Mouse (Mus musculus) intestine, postnatal 0 days (tissue): Measurements from ENCODE around the gene Map4k5. TPM values are rescaled to one million over a fixed set of nuclear protein-coding genes. Genes with fewer than 3 reads are reported as not detected.

Source experiments
- ATAC-seq: fragments of 200-750 bp; cut with Nextera tagmentation; 2 replicates; pipeline ENCODE4 v1.8.0; 2017; ENCODE audit warnings: mild to moderate bottlenecking, moderate TSS enrichment, moderate library complexity
- H3K27ac ChIP-seq: fragments of 300-500 bp; sonication (generic); 2 replicates; pipeline ENCODE4 v1.5.1; 2014; ENCODE audit warnings: mild to moderate bottlenecking, low read depth, low read length, moderate library complexity
- H3K27me3 ChIP-seq: fragments of 300-500 bp; sonication (generic); replicated peaks from 2 replicates; pipeline ENCODE4 v1.6.1; 2014; ENCODE audit warnings: low read length, mixed read lengths; ENCODE audit not compliant: control insufficient read depth, insufficient read depth
- H3K36me3 ChIP-seq: fragments of 300-500 bp; sonication (generic); 2 replicates; pipeline ENCODE4 v1.6.1; 2014; ENCODE audit warnings: mild to moderate bottlenecking, moderate library complexity; ENCODE audit not compliant: control insufficient read depth, insufficient read depth
- H3K4me1 ChIP-seq: fragments of 300-500 bp; sonication (generic); replicated peaks from 2 replicates; pipeline ENCODE4 v1.6.1; 2014; ENCODE audit warnings: antibody characterized with exemption, low read length, mixed read lengths; ENCODE audit not compliant: control insufficient read depth, insufficient read depth
- H3K4me2 ChIP-seq: fragments of 300-500 bp; sonication (generic); replicated peaks from 2 replicates; pipeline ENCODE4 v1.6.1; 2014; ENCODE audit warnings: low read depth, mild to moderate bottlenecking, moderate library complexity
- H3K4me3 ChIP-seq: fragments of 300-500 bp; sonication (generic); 2 replicates; pipeline ENCODE4 v1.5.1; 2014; ENCODE audit warnings: low read depth, low read length
- H3K9ac ChIP-seq: fragments of 300-500 bp; sonication (generic); 2 replicates; pipeline ENCODE4 v1.6.1; 2014; ENCODE audit warnings: mild to moderate bottlenecking, low read depth, low read length
- H3K9me3 ChIP-seq: fragments of 300-500 bp; sonication (generic); 2 replicates; pipeline ENCODE4 v1.6.1; 2016; ENCODE audit warnings: mixed run types; ENCODE audit not compliant: control insufficient read depth
- CTCF ChIP-seq: sonication (generic); IDR thresholded peaks from 2 replicates; pipeline ENCODE4 v1.5.1; 2016; ENCODE audit warnings: low read depth, mild to moderate bottlenecking, control low read depth, antibody characterized with exemption, moderate library complexity
- WGBS: fragments of 180-500 bp; shearing (Covaris S2); extraction: QIAGEN DNeasy Blood & Tissue Kit; methylation state at CpG from one replicate; pipeline ENCODE4 v1.1.7; 2014; 5-methylcytosine and 5-hydroxymethylcytosine counted together
- polyA plus RNA-seq: library from polyadenylated mRNA; unstranded; fragments of >200 nt; fragmentation: Nextera tagmentation; extraction: Ambion mirVana; gene quantifications from 2 replicates; pipeline ENCODE4 v1.2.1, GENCODE M21; 2015

Map4k5 gene
- polyA plus RNA-seq, 1 experiment from 2014 or later = 9.9 TPM

GRCm38 (mm10) chr12:69781935-69782650 lies 110.9 kb downstream of the Map4k5 start:
- Histone ChIP-seq H3K4me2 (no peak overlapping the region), H3K9ac (no peak overlapping the region), H3K9me3 (no peaks in the 10 kb centered on the region), H3K27ac (no peak overlapping the region), H3K4me3 (no peak overlapping the region), H3K4me1 (no peaks in the 10 kb centered on the region), H3K36me3 (no peaks in the 10 kb centered on the region), H3K27me3 (no peaks in the 10 kb centered on the region)
- no peak for TF ChIP-seq CTCF
- no peak for ATAC-seq
- 62% methylated on average over 10 of the region's 10 CpGs for WGBS

- no peak for TF ChIP-seq CTCF
- H3K36me3 ChIP-seq = no peaks in the 10 kb centered on the region
- H3K9ac ChIP-seq = no peak overlapping the region
- no peak overlapping the region for H3K4me3 ChIP-seq
- H3K4me1 ChIP-seq = no peaks in the 10 kb centered on the region
- ATAC-seq = no peak
- no peaks in the 10 kb centered on the region for H3K9me3 ChIP-seq
- no peaks in the 10 kb centered on the region for H3K27me3 ChIP-seq
- H3K4me2 ChIP-seq = no peak overlapping the region
- WGBS = 80% methylated on average over 8 of the region's 8 CpGs
- H3K27ac ChIP-seq = no peak overlapping the region
Measured at GRCm38 (mm10) chr12:69781480-69781879, 111.5 kb downstream of the Map4k5 start.

GRCm38 (mm10) chr12:69777957-69778356 lies 115.0 kb downstream of the Map4k5 start:
- no peak for ATAC-seq
- H3K4me3 ChIP-seq = no peak overlapping the region
- no peaks in the 10 kb centered on the region for H3K4me1 ChIP-seq
- no peaks in the 10 kb centered on the region for H3K27me3 ChIP-seq
- no peaks in the 10 kb centered on the region for H3K36me3 ChIP-seq
- H3K4me2 ChIP-seq = no peak overlapping the region
- no peaks in the 10 kb centered on the region for H3K9me3 ChIP-seq
- H3K9ac ChIP-seq = no peak overlapping the region
- TF ChIP-seq CTCF = no peak
- 31% methylated on average over 2 of the region's 2 CpGs for WGBS
- no peak overlapping the region for H3K27ac ChIP-seq

GRCm38 (mm10) chr12:69777341-69777730 lies 115.7 kb downstream of the Map4k5 start:
- no peaks in the 10 kb centered on the region for H3K9me3 ChIP-seq
- no peaks in the 10 kb centered on the region for H3K36me3 ChIP-seq
- H3K4me1 ChIP-seq = no peaks in the 10 kb centered on the region
- no peaks in the 10 kb centered on the region for H3K27me3 ChIP-seq
- H3K4me2 ChIP-seq = no peak overlapping the region
- H3K9ac ChIP-seq = no peak overlapping the region
- 72% methylated on average over 6 of the region's 6 CpGs for WGBS
- no peak overlapping the region for H3K4me3 ChIP-seq
- TF ChIP-seq CTCF = no peak
- H3K27ac ChIP-seq = no peak overlapping the region
- no peak for ATAC-seq

GRCm38 (mm10) chr12:69776607-69777340 lies 116.2 kb downstream of the Map4k5 start:
- no peak overlapping the region for H3K27ac ChIP-seq
- WGBS = 51% methylated on average over 11 of the region's 11 CpGs
- no peak for ATAC-seq

GRCm38 (mm10) chr12:69768841-69769240 lies 124.2 kb downstream of the Map4k5 start:
- Histone ChIP-seq H3K4me1 (0 out of 2 replicates have a peak, but pooled peaks cover 3% of the 10 kb centered on the region), H3K4me2 (no peak overlapping the region), H3K36me3 (no peaks in the 10 kb centered on the region), H3K9me3 (no peaks in the 10 kb centered on the region), H3K4me3 (no peak overlapping the region), H3K9ac (no peak overlapping the region), H3K27ac (no peak overlapping the region), H3K27me3 (no peaks in the 10 kb centered on the region)
- 89% methylated on average over 2 of the region's 2 CpGs for WGBS
- no peak for TF ChIP-seq CTCF
- no peak for ATAC-seq

More at GRCm38 (mm10) chr12:69776607-69777340, 116.2 kb downstream of the Map4k5 start:
- Histone ChIP-seq H3K4me3 (no peak overlapping the region), H3K9ac (no peak overlapping the region), H3K4me2 (no peak overlapping the region), H3K27me3 (no peaks in the 10 kb centered on the region), H3K4me1 (no peaks in the 10 kb centered on the region), H3K9me3 (no peaks in the 10 kb centered on the region), H3K36me3 (no peaks in the 10 kb centered on the region)
- TF ChIP-seq CTCF = no peak
